Comparison of ENCODE assay signal across 9 mouse cellular contexts in genomic region chr7:120843852-120844435, GRCm38 (mm10). TPM values are rescaled to one million over a fixed set of nuclear protein-coding genes. Genes with fewer than 3 reads are reported as not detected.
DNase-seq lines count a peak whose midpoint lies in the region; ATAC-seq lines count a peak whose summit lies in the region.
"Had no signal": no experiment of that assay in that cellular context is flagged by ENCODE, and none has a peak within 500 bp of the region (broad histone marks: within the 10 kb centered on the region; RNA-seq: fewer than 3 reads in every experiment).

No protein-coding gene starts in this region.

- no peaks in the 10 kb centered on the region for H3K36me3 ChIP-seq in forebrain, embryonic 11.5 days (ENCODE audit: control insufficient read depth, insufficient read depth, low read length)
- peaks cover 15% of the 10 kb centered on the region for H3K36me3 ChIP-seq in limb, embryonic 10.5 days
- H3K36me3 ChIP-seq in neural tube, embryonic 13.5 days: no peaks in the 10 kb centered on the region

- no peak overlapping the region for H3K27ac ChIP-seq in forebrain, embryonic 11.5 days (ENCODE audit: low read depth, low read length)
- peak overlapping the region; percentile 89 for H3K27ac ChIP-seq in limb, embryonic 10.5 days
- peak overlapping the region; percentile 84 for H3K27ac ChIP-seq in neural tube, embryonic 13.5 days (replicated peaks)

- under 1% methylated on average over 16 of the region's 16 CpGs for WGBS in forebrain, embryonic 11.5 days
- 2% methylated on average over 16 of the region's 16 CpGs for WGBS in limb, embryonic 10.5 days
- WGBS in neural tube, embryonic 13.5 days: 2% methylated on average over 16 of the region's 16 CpGs

- ATAC-seq in forebrain, embryonic 11.5 days (replicated peaks; ENCODE audit: low FRiP score): peak; percentile 10; the same call in 1 of the 2 replicates
- peak; percentile 9 for ATAC-seq in neural tube, embryonic 13.5 days (ENCODE audit: low read depth)

- H3K27me3 ChIP-seq in forebrain, embryonic 11.5 days (ENCODE audit: control insufficient read depth, insufficient read depth, low read length): peaks cover 5% of the 10 kb centered on the region; the same call in 1 of the 2 replicates
- peaks cover 18% of the 10 kb centered on the region for H3K27me3 ChIP-seq in limb, embryonic 10.5 days (ENCODE audit: low read depth, poor library complexity, severe bottlenecking)
- H3K27me3 ChIP-seq in neural tube, embryonic 13.5 days: peaks cover 8% of the 10 kb centered on the region
- H3K27me3 ChIP-seq: Patski had no signal

- H3K4me3 ChIP-seq in forebrain, embryonic 11.5 days (ENCODE audit: low read depth, low read length): peak overlapping the region; percentile 64
- peak overlapping the region; percentile 66 for H3K4me3 ChIP-seq in limb, embryonic 10.5 days
- peak overlapping the region; percentile 51 for H3K4me3 ChIP-seq in neural tube, embryonic 13.5 days

- H3K4me1 ChIP-seq in forebrain, embryonic 11.5 days (replicated peaks; ENCODE audit: control insufficient read depth, insufficient read depth, low read length): peaks cover 11% of the 10 kb centered on the region; the same call in 1 of the 2 replicates
- H3K4me1 ChIP-seq in limb, embryonic 10.5 days: peaks cover 27% of the 10 kb centered on the region
- peaks cover 28% of the 10 kb centered on the region for H3K4me1 ChIP-seq in neural tube, embryonic 13.5 days (replicated peaks)

- peak overlapping the region; percentile 88 for H3K4me2 ChIP-seq in forebrain, embryonic 11.5 days (ENCODE audit: low read depth, low read length, severe bottlenecking)
- H3K4me2 ChIP-seq in neural tube, embryonic 13.5 days: peak overlapping the region; percentile 60

- peak; percentile 91 for DNase-seq in heart, adult 11 months
- no peak for DNase-seq in heart, adult 9 months (ENCODE audit: low spot score in 2 of 2)
- peak; percentile 31 for DNase-seq in ES-CJ7 (ENCODE audit: low read depth, low spot score)
- no peak for DNase-seq in forebrain, embryonic 11.5 days (ENCODE audit: low spot score)
- DNase-seq in limb, embryonic 10.5 days (ENCODE audit: low spot score): no peak
- DNase-seq in urinary bladder, postnatal 25 days (ENCODE audit: low spot score): no peak
- DNase-seq in thymus, adult 18-20 months: no peak

- no peaks in the 10 kb centered on the region for H3K9me3 ChIP-seq in forebrain, embryonic 11.5 days (ENCODE audit: control insufficient read depth, low read length)
- no peaks in the 10 kb centered on the region for H3K9me3 ChIP-seq in limb, embryonic 10.5 days (replicated peaks)
- no peaks in the 10 kb centered on the region for H3K9me3 ChIP-seq in neural tube, embryonic 13.5 days

- H3K9ac ChIP-seq in forebrain, embryonic 11.5 days (ENCODE audit: low read length): peak overlapping the region; percentile 78
- peak overlapping the region; percentile 76 for H3K9ac ChIP-seq in neural tube, embryonic 13.5 days

RNA-seq across cellular contexts. Expression of gene Eef2k, which starts 1.3 kb away (rescaled TPM):
- 10.0 and 12.7 TPM in 2 replicates for polyA plus RNA-seq in forebrain, embryonic 11.5 days (2014; fragmentation: Nextera tagmentation; extraction: Ambion mirVana)
- 21.3 and 23.5 TPM in 2 replicates for polyA plus RNA-seq in limb, embryonic 10.5 days (2016; fragmentation: Nextera tagmentation; extraction: Ambion mirVana)
- polyA plus RNA-seq in neural tube, embryonic 13.5 days (2015; fragmentation: Nextera tagmentation; extraction: Ambion mirVana): 29.2 and 34.1 TPM in 2 replicates

RNA-seq across cellular contexts. Expression of gene Gm5737, which starts 31.8 kb away (rescaled TPM):
- not detected in 2 replicates for polyA plus RNA-seq in forebrain, embryonic 11.5 days (2014; fragmentation: Nextera tagmentation; extraction: Ambion mirVana)
- not detected in 2 replicates for polyA plus RNA-seq in limb, embryonic 10.5 days (2016; fragmentation: Nextera tagmentation; extraction: Ambion mirVana)
- not detected in 2 replicates for polyA plus RNA-seq in neural tube, embryonic 13.5 days (2015; fragmentation: Nextera tagmentation; extraction: Ambion mirVana)
- polyA plus RNA-seq: Patski had no signal

Comparison
In these comparisons a context has a peak if more than half of its experiments do, and no peak if none do; other contexts are left out.
1. DNase-seq: peak in heart, adult 11 months (single experiment) and ES-CJ7 (single experiment); none in heart, adult 9 months (0 of 2), forebrain, embryonic 11.5 days (single experiment), limb, embryonic 10.5 days (single experiment), urinary bladder, postnatal 25 days (single experiment) and thymus, adult 18-20 months (0 of 2).
2. Peak in every context shown above with its lines, with median percentiles within 50 percentile points of each other: H3K4me3 ChIP-seq.